Comparison of ENCODE assay signal across 30 mouse cellular contexts in genomic region chr13:57555186-57555585, GRCm38 (mm10).
"Had no signal": no experiment of that assay in that cellular context is flagged by ENCODE, and none has a peak within 500 bp of the region (broad histone marks: within the 10 kb centered on the region; RNA-seq: fewer than 3 reads in every experiment).

No protein-coding gene starts in this region.

- H3K4me2 ChIP-seq: limb, embryonic 12.5 days; limb, embryonic 13.5 days; limb, embryonic 15.5 days; liver, embryonic 11.5 days; liver, embryonic 12.5 days; liver, embryonic 13.5 days; liver, embryonic 15.5 days; lung, embryonic 14.5 days; lung, embryonic 15.5 days; midbrain, embryonic 11.5 days; midbrain, embryonic 12.5 days; midbrain, embryonic 13.5 days had no signal

- H3K27me3 ChIP-seq: limb, embryonic 12.5 days; limb, embryonic 13.5 days; limb, embryonic 15.5 days; liver, embryonic 13.5 days; liver, embryonic 15.5 days; lung, embryonic 15.5 days; megakaryocyte, embryonic 14.5 days; midbrain, embryonic 12.5 days; midbrain, embryonic 13.5 days had no signal

- H3K9ac ChIP-seq: limb, embryonic 12.5 days; limb, embryonic 13.5 days; limb, embryonic 15.5 days; liver, embryonic 12.5 days; liver, embryonic 13.5 days; liver, embryonic 14.5 days; liver, embryonic 15.5 days; liver, postnatal 0 days; lung, embryonic 14.5 days; lung, embryonic 15.5 days; midbrain, embryonic 12.5 days; midbrain, embryonic 13.5 days had no signal

- H3K4me1 ChIP-seq: limb, embryonic 13.5 days; limb, embryonic 15.5 days; liver, embryonic 12.5 days; liver, embryonic 13.5 days; liver, embryonic 15.5 days; lung, embryonic 15.5 days; megakaryocyte, embryonic 14.5 days; midbrain, embryonic 10.5 days had no signal

- ATAC-seq: liver, embryonic 12.5 days; liver, postnatal 0 days; lung, postnatal 0 days; midbrain, embryonic 13.5 days; midbrain, embryonic 16.5 days had no signal

- DNase-seq: left cerebral cortex, postnatal 4 days; liver; liver, embryonic 13.5 days; liver, postnatal 0 days; lung, adult 18-20 months; lung, adult 2 months; lung, embryonic 14.5 days; lung, postnatal 10 days; lung, postnatal 14 days; lung, postnatal 36 days; lung, postnatal 4 days; midbrain, embryonic 14.5 days had no signal

- H3K36me3 ChIP-seq: limb, embryonic 10.5 days; limb, embryonic 12.5 days; limb, embryonic 13.5 days; limb, embryonic 15.5 days; liver, embryonic 12.5 days; liver, embryonic 13.5 days; liver, embryonic 15.5 days; lung, embryonic 15.5 days; midbrain, embryonic 10.5 days; midbrain, embryonic 12.5 days; midbrain, embryonic 13.5 days had no signal

- H3K4me3 ChIP-seq: limb, embryonic 10.5 days; limb, embryonic 12.5 days; limb, embryonic 13.5 days; limb, embryonic 15.5 days; liver, embryonic 12.5 days; liver, embryonic 13.5 days; liver, embryonic 15.5 days; lung, embryonic 15.5 days; megakaryocyte, embryonic 14.5 days; midbrain, embryonic 10.5 days; midbrain, embryonic 12.5 days; midbrain, embryonic 13.5 days; myocyte had no signal

- H3K27ac ChIP-seq: limb, embryonic 10.5 days; limb, embryonic 12.5 days; limb, embryonic 13.5 days; limb, embryonic 15.5 days; liver, embryonic 12.5 days; liver, embryonic 13.5 days; liver, embryonic 14.5 days; liver, embryonic 15.5 days; lung, embryonic 15.5 days; macrophage; midbrain, embryonic 10.5 days; midbrain, embryonic 12.5 days; midbrain, embryonic 13.5 days had no signal

- H3K9me3 ChIP-seq: limb, embryonic 10.5 days; limb, embryonic 12.5 days; limb, embryonic 13.5 days; limb, embryonic 15.5 days; liver, embryonic 12.5 days; liver, embryonic 13.5 days; liver, embryonic 15.5 days; lung, embryonic 15.5 days; midbrain, embryonic 10.5 days; midbrain, embryonic 12.5 days; midbrain, embryonic 13.5 days had no signal
